Mouse (Mus musculus): ENCODE data around the gene Sox8. TPM values are rescaled to one million over a fixed set of nuclear protein-coding genes. Genes with fewer than 3 reads are reported as not detected.

Sox8 gene
- polyA plus RNA-seq, 1 experiment = 0.70 TPM

GRCm38 (mm10) chr17:25564481-25564880, 6.0 kb downstream of the Sox8 start:
- 86% methylated on average over 5 of the region's 5 CpGs for WGBS
- Histone ChIP-seq H3K27me3 (replicated peaks; ENCODE audit: control insufficient read depth, insufficient read depth, low read length) (no peaks in the 10 kb centered on the region), H3K36me3 (ENCODE audit: control insufficient read depth, insufficient read depth, low read length) (no peaks in the 10 kb centered on the region), H3K4me1 (ENCODE audit: control insufficient read depth, insufficient read depth, low read length) (no peaks in the 10 kb centered on the region), H3K4me3 (ENCODE audit: insufficient read depth, low read depth, low read length) (no peak overlapping the region), H3K27ac (ENCODE audit: insufficient read depth, low read depth, low read length) (no peak overlapping the region)
- DNase-seq = no peak
- TF ChIP-seq CTCF (conservative IDR thresholded peaks at IDR 0.05; ENCODE audit: insufficient read depth, insufficient read length, low read depth, low read length) (no peak), POLR2A (IDR thresholded peaks at IDR 0.05; ENCODE audit: low read depth, low read length) (no peak)

DNA sequence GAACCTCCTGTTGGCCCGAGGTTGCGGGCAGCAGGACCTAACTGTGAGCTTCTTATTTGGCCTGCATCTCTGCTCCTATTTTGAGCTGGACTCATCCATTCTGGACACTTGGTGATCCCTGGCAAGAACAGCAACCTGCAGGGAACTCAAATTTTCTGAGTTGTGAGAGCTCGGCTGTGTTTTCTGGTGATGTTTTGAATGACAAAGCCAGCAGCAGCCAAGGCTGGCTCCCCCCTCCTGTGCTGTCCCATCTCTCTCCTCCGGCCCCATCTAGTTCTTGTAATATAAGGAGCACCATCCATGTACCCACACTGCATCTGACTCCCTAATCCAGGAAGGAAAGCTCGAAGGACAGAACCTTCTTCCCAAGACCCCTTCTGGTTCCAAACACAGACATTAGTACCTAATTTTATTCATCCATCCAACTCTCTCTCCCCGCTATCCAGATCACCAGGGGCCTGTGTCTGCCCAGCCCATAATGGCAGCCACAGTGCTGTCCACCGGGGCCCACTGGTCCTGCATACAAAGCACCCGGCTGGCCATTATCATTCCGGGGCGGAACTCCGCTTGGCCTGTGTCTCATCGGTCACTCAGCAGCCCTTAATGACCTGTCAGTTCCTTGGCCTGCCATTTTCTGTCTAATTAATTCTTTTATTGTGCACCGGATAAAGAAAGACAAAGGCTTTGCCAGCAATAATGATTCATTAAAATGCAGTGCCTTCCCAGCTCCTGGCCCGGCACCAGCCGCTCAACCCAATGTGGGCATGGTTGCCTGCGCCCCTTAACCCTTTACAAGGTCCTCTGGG, 9.1 kb downstream of the Sox8 start:
- WGBS = 74% methylated on average over 16 of the region's 16 CpGs
- no peak for TF ChIP-seq POLR2A (IDR thresholded peaks at IDR 0.05; ENCODE audit: low read depth, low read length)
- TF ChIP-seq CTCF (conservative IDR thresholded peaks at IDR 0.05; ENCODE audit: insufficient read depth, insufficient read length, low read depth, low read length) = no peak
- Histone ChIP-seq H3K27me3 (replicated peaks; ENCODE audit: control insufficient read depth, insufficient read depth, low read length) (no peaks in the 10 kb centered on the region), H3K36me3 (ENCODE audit: control insufficient read depth, insufficient read depth, low read length) (no peaks in the 10 kb centered on the region), H3K4me1 (ENCODE audit: control insufficient read depth, insufficient read depth, low read length) (no peaks in the 10 kb centered on the region), H3K4me3 (ENCODE audit: insufficient read depth, low read depth, low read length) (no peak overlapping the region), H3K27ac (ENCODE audit: insufficient read depth, low read depth, low read length) (no peak overlapping the region)
- no peak for DNase-seq

DNA sequence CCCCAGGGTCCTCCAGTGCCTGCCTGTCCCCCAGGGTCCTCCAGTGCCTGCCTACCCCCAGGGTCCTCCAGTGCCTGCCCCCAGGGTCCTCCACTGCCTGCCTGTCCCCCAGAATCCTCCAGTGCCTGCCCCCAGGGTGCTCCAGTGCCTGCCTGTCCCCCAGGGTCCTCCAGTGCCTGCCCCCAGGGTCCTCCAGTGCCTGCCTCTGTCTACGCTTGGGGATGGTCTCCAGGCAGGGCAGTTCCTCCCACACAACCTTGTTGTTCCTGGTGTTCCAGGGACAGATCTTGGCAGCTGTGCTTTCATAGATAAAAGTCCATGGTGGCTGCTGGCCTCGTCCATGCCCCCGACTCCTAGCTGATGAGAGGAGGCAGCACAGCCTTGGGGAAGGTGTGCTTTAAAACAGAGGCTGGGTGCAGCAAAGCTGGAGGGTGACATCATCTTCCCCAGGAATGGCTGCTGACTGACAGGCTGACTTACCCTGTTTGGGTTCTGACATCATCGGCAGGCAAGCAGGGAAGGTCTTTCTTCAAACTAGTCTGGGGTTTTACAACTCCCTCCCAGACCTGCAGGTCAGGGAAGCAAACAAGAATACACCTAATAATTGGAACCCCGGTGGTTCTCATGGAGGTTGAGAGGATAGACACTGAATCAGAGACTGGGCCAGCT, 9.8 kb downstream of the Sox8 start:
- H3K27ac ChIP-seq (ENCODE audit: insufficient read depth, low read depth, low read length) = no peak overlapping the region
- no peak overlapping the region for H3K4me3 ChIP-seq (ENCODE audit: insufficient read depth, low read depth, low read length)
- H3K27me3 ChIP-seq (replicated peaks; ENCODE audit: control insufficient read depth, insufficient read depth, low read length) = no peaks in the 10 kb centered on the region
- no peaks in the 10 kb centered on the region for H3K36me3 ChIP-seq (ENCODE audit: control insufficient read depth, insufficient read depth, low read length)
- no peak for DNase-seq
- 60% methylated on average over 5 of the region's 5 CpGs for WGBS
- H3K4me1 ChIP-seq (ENCODE audit: control insufficient read depth, insufficient read depth, low read length) = no peaks in the 10 kb centered on the region
- TF ChIP-seq POLR2A (IDR thresholded peaks at IDR 0.05; ENCODE audit: low read depth, low read length) (no peak), CTCF (conservative IDR thresholded peaks at IDR 0.05; ENCODE audit: insufficient read depth, insufficient read length, low read depth, low read length) (no peak)

DNA sequence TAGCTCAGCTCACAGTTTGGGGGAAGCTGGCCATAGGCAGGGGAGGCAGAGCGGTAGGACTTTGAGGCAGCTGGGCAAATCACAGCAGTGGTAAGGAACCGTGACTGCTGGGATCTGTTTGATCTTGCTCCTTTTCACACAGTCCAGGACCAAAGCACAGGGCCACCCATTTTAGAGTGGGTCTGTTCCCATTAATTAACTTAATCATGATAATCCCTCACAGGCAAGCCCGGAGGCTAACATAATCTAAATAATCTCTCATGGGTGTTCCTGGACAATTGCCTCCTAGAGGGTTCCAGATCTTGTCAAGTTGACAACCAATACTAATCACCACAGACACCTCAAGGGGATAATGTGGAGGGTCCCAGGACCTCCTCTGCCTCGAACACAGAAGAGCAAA, 10.9 kb downstream of the Sox8 start:
- WGBS = 55% methylated on average over 4 of the region's 4 CpGs
- no peak for DNase-seq
- TF ChIP-seq POLR2A (IDR thresholded peaks at IDR 0.05; ENCODE audit: low read depth, low read length) (no peak), CTCF (conservative IDR thresholded peaks at IDR 0.05; ENCODE audit: insufficient read depth, insufficient read length, low read depth, low read length) (no peak)
- H3K4me3 ChIP-seq (ENCODE audit: insufficient read depth, low read depth, low read length) = no peak overlapping the region
- no peaks in the 10 kb centered on the region for H3K27me3 ChIP-seq (replicated peaks; ENCODE audit: control insufficient read depth, insufficient read depth, low read length)
- no peaks in the 10 kb centered on the region for H3K36me3 ChIP-seq (ENCODE audit: control insufficient read depth, insufficient read depth, low read length)
- no peak overlapping the region for H3K27ac ChIP-seq (ENCODE audit: insufficient read depth, low read depth, low read length)
- H3K4me1 ChIP-seq (ENCODE audit: control insufficient read depth, insufficient read depth, low read length) = no peaks in the 10 kb centered on the region

GRCm38 (mm10) chr17:25556630-25557354, 13.7 kb downstream of the Sox8 start:
- no peaks in the 10 kb centered on the region for H3K4me1 ChIP-seq (ENCODE audit: control insufficient read depth, insufficient read depth, low read length)
- H3K27me3 ChIP-seq (replicated peaks; ENCODE audit: control insufficient read depth, insufficient read depth, low read length) = no peaks in the 10 kb centered on the region
- 9% methylated on average over 21 of the region's 21 CpGs for WGBS
- no peak for DNase-seq
- H3K27ac ChIP-seq (ENCODE audit: insufficient read depth, low read depth, low read length) = no peak overlapping the region
- TF ChIP-seq POLR2A (IDR thresholded peaks at IDR 0.05; ENCODE audit: low read depth, low read length) (no peak), CTCF (conservative IDR thresholded peaks at IDR 0.05; ENCODE audit: insufficient read depth, insufficient read length, low read depth, low read length) (no peak)
- no peak overlapping the region for H3K4me3 ChIP-seq (ENCODE audit: insufficient read depth, low read depth, low read length)
- H3K36me3 ChIP-seq (ENCODE audit: control insufficient read depth, insufficient read depth, low read length) = no peaks in the 10 kb centered on the region

GRCm38 (mm10) chr17:25555666-25556629, 14.5 kb downstream of the Sox8 start:
- H3K36me3 ChIP-seq (ENCODE audit: control insufficient read depth, insufficient read depth, low read length) = no peaks in the 10 kb centered on the region
- H3K4me3 ChIP-seq (ENCODE audit: insufficient read depth, low read depth, low read length) = no peak overlapping the region
- TF ChIP-seq POLR2A (IDR thresholded peaks at IDR 0.05; ENCODE audit: low read depth, low read length) = no peak
- no peak for DNase-seq
- no peaks in the 10 kb centered on the region for H3K27me3 ChIP-seq (replicated peaks; ENCODE audit: control insufficient read depth, insufficient read depth, low read length)
- H3K4me1 ChIP-seq (ENCODE audit: control insufficient read depth, insufficient read depth, low read length) = no peaks in the 10 kb centered on the region
- H3K27ac ChIP-seq (ENCODE audit: insufficient read depth, low read depth, low read length) = no peak overlapping the region
- WGBS = 10% methylated on average over 29 of the region's 29 CpGs
